9 mouse cellular contexts compared by ENCODE assay signal in genomic region chr4:130036573-130037401, GRCm38 (mm10). TPM values are rescaled to one million over a fixed set of nuclear protein-coding genes. Genes with fewer than 3 reads are reported as not detected.
DNase-seq lines count a peak whose midpoint lies in the region; ATAC-seq lines count a peak whose summit lies in the region.
"Had no signal": no experiment of that assay in that cellular context is flagged by ENCODE, and none has a peak within 500 bp of the region (broad histone marks: within the 10 kb centered on the region; RNA-seq: fewer than 3 reads in every experiment).

No protein-coding gene starts in this region.

- 0 out of 2 replicates have a peak, but pooled peaks have one; percentile 18 for ATAC-seq in erythroblast, adult 5-6 weeks (replicated peaks; ENCODE audit: low FRiP score, poor library complexity, severe bottlenecking)
- peak; percentile 80 for ATAC-seq in heart, embryonic 15.5 days (replicated peaks; ENCODE audit: insufficient number of reproducible peaks, insufficient read depth, low FRiP score, low read depth)
- peak; percentile 90 for ATAC-seq in stomach, embryonic 14.5 days (ENCODE audit: insufficient number of reproducible peaks, insufficient read depth, low FRiP score, low read depth)
- no peak for ATAC-seq in monocyte, adult 5-6 weeks (replicated peaks; ENCODE audit: insufficient number of reproducible peaks, low FRiP score, low TSS enrichment, poor library complexity, severe bottlenecking)

- H3K4me3 ChIP-seq in heart, embryonic 15.5 days, result peak overlapping the region; percentile 18
- H3K4me3 ChIP-seq in stomach, embryonic 14.5 days (ENCODE audit: low read depth, low read length), result no peak overlapping the region

- H3K9me3 ChIP-seq in heart, embryonic 15.5 days (replicated peaks), result no peaks in the 10 kb centered on the region
- no peaks in the 10 kb centered on the region for H3K9me3 ChIP-seq in stomach, embryonic 14.5 days (ENCODE audit: control insufficient read depth, low read depth, low read length)

- H3K4me1 ChIP-seq in heart, embryonic 15.5 days (replicated peaks), result peaks cover 25% of the 10 kb centered on the region
- peaks cover 13% of the 10 kb centered on the region for H3K4me1 ChIP-seq in stomach, embryonic 14.5 days (ENCODE audit: control insufficient read depth, insufficient read depth, low read length)

- peak overlapping the region; percentile 54 for H3K4me2 ChIP-seq in heart, embryonic 15.5 days
- H3K4me2 ChIP-seq in stomach, embryonic 14.5 days (replicated peaks; ENCODE audit: low read depth, low read length), result peak overlapping the region; percentile 35

- 0 out of 2 replicates have a peak overlapping the region, but pooled peaks have one; percentile 13 for H3K9ac ChIP-seq in heart, embryonic 15.5 days
- no peak overlapping the region for H3K9ac ChIP-seq in stomach, embryonic 14.5 days (replicated peaks; ENCODE audit: low read depth, low read length)

- H3K36me3 ChIP-seq in heart, embryonic 15.5 days, result no peaks in the 10 kb centered on the region
- H3K36me3 ChIP-seq in stomach, embryonic 14.5 days (ENCODE audit: control insufficient read depth, insufficient read depth, low read length), result no peaks in the 10 kb centered on the region

- DNase-seq in 3134 (ENCODE audit: extremely low read depth, insufficient read length, low spot score), result peak; percentile 86
- DNase-seq in adrenal gland, adult 8-10 months, result peak; percentile 46
- DNase-seq in kidney, postnatal 10 days, result peak; percentile 84
- DNase-seq in lung, postnatal 25 days (ENCODE audit: low spot score), result peak; percentile 83

- peaks cover 31% of the 10 kb centered on the region for H3K27me3 ChIP-seq in heart, embryonic 15.5 days
- no peaks in the 10 kb centered on the region for H3K27me3 ChIP-seq in stomach, embryonic 14.5 days (ENCODE audit: control insufficient read depth, insufficient read depth, low read length)

- H3K27ac ChIP-seq in heart, embryonic 15.5 days, result peak overlapping the region; percentile 69
- peak overlapping the region; percentile 89 for H3K27ac ChIP-seq in stomach, embryonic 14.5 days (ENCODE audit: low read length)

- WGBS in heart, embryonic 15.5 days, result 2% methylated on average over 23 of the region's 23 CpGs
- 7% methylated on average over 23 of the region's 23 CpGs for WGBS in stomach, embryonic 14.5 days

RNA-seq across cellular contexts. Expression of gene Col16a1, which starts 10.9 kb away (rescaled TPM):
- total RNA-seq in adrenal gland, adult 8-10 months (2022), result 10 to 100 TPM in 3 of 4 experiments, 1 to 10 TPM in 1; 10.0 to 31.9 (median 19.9) TPM
- not detected in 2 replicates for total RNA-seq in erythroblast, adult 5-6 weeks (2015; ENCODE audit: low replicate concordance)
- total RNA-seq in erythroblast, adult 5-6 weeks (2017; ENCODE audit: low replicate concordance), result 0.14 TPM in 1 of 2 replicates, not detected in the other
- 36.5 and 55.2 TPM in 2 replicates for polyA plus RNA-seq in heart, embryonic 15.5 days (2015; fragmentation: Nextera tagmentation; extraction: Ambion mirVana)
- polyA plus RNA-seq in stomach, embryonic 14.5 days (2014; fragmentation: Nextera tagmentation; extraction: Ambion mirVana), result 80.0 and 95.1 TPM in 2 replicates
- total RNA-seq in monocyte, adult 5-6 weeks (2017), result 0.19 TPM in 1 of 3 replicates, not detected in the others

RNA-seq across cellular contexts. Expression of gene Adgrb2, which starts 52.1 kb away (rescaled TPM):
- total RNA-seq in adrenal gland, adult 8-10 months (2022), result 10 to 100 TPM; 26.8 to 55.8 (median 42.2) TPM
- total RNA-seq in erythroblast, adult 5-6 weeks (2015; ENCODE audit: low replicate concordance), result not detected in 2 replicates
- total RNA-seq in erythroblast, adult 5-6 weeks (2017; ENCODE audit: low replicate concordance), result not detected in 2 replicates
- polyA plus RNA-seq in heart, embryonic 15.5 days (2015; fragmentation: Nextera tagmentation; extraction: Ambion mirVana), result 1.3 and 2.2 TPM in 2 replicates
- 2.6 and 4.0 TPM in 2 replicates for polyA plus RNA-seq in stomach, embryonic 14.5 days (2014; fragmentation: Nextera tagmentation; extraction: Ambion mirVana)
- total RNA-seq in monocyte, adult 5-6 weeks (2017), result 2.0 to 2.3 TPM in 2 of 3 replicates, not detected in the other
- total RNA-seq: liver, adult 2 months had no signal
